Mouse (Mus musculus) thymus, postnatal 36 days (tissue): Measurements from ENCODE around the gene Rtp3.

Experiments used
- DNase-seq, 2 experiments: peaks; one replicate each; pipeline ENCODE4 v3.0.0; 2022; ENCODE audit warnings: mixed read lengths in 2 of 2

The Rtp3 gene

DNA sequence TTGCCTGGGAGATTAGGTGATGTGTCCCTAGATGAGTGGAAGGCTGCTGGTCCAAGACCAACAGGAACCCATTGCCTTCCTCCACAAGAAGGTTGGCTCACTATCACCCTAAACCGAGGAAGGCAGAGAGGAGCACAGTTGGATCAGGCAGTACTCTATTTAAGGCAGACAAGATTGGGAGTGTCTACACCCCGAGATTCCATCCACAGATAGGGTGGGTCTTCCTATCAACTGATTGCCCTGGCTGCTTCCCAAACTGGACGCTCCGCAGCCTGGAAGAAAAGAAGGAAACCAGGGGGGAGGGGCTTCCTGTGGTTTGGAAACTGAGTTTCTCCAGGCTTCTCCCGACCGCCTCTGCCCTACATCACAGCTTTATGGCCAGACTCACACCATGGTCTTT, at the start of gene Rtp3:
Rtp3 (minus strand) TSS at position 380 of the 400 bp plus-strand sequence.
- DNase-seq: no peak

DNA sequence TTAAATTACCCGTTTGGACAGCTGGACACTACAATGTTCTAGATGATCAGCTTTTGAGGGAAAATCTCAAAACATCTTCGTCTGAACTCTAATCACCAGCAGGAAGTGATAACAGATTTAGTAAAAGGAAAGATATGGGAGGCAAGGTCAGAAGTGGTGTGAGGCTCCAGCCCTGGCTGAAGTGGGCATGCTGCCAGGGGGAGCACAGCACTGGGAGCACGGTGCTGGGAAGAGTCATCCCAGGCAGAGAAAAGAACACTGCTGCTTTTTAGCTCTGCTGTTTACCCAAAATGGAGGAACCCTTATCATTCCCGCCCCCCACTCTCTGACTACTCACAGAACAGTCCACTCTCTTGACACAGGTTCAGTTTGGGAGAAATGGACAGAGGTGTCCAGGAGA, 49.6 kb upstream of the Rtp3 start:
- no peak for DNase-seq

DNA sequence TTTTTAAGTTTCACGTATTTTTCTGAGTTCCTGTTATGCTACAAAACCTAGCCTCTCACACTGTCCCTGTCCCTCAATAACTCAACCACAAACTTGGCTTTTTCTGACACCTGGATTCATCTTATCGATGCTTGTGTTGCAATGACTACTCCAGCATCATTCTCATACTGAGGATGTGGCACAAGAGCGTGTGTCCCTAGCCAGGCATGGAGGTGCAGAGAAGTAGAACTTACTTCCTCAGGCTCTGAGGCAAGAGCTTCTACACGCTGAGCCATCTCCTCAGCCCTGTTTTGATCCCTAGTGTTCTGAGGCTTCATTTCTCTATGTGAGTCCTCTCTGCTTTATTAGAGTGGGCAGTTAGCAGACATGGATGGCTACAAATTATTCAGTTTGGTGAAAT, 43.3 kb upstream of the Rtp3 start:
- no peak for DNase-seq

DNA sequence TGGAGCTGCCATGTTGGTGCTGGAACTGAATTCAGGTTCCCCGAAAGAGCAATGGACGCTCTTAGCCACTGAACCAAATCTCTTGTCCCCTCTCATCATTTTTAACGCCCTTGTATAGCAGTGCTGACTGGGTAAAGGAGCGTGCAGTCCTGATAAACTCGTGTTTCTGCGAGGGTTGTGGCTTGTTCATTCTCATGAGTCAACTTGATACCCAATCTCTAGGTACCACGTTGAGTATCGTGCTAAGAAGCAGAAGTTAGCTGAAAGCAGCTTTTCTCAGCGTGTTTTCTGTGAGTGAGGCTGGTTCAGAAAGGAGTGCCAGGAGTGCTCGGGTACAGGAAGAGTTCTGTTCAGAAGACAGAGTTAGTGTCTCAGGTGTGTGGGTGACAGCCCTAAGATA, 36.4 kb upstream of the Rtp3 start:
- DNase-seq: no peak

DNA sequence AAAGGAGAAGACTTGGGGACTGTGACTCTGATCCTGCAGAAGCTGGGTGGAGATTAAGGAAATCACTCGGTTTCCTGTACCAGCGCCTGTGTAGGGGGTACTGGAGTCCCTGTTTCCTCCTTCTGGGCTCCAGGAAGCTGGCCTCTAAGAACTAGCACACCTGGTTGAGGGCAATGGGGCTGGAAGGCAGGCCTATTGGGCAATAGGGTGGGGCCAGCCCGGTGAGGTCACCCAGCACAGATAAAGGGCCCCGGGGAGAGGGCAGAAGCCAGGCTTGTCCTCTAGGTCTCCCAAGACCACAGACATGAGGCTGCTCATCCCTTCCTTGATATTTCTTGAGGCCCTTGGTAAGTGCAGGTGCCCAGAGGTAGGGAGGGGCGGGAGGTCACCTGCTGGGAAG, 28.6 kb upstream of the Rtp3 start, which contains the start of gene Ltf:
Ltf (plus strand) TSS at position 250 of the 400 bp plus-strand sequence.
- DNase-seq: no peak

DNA sequence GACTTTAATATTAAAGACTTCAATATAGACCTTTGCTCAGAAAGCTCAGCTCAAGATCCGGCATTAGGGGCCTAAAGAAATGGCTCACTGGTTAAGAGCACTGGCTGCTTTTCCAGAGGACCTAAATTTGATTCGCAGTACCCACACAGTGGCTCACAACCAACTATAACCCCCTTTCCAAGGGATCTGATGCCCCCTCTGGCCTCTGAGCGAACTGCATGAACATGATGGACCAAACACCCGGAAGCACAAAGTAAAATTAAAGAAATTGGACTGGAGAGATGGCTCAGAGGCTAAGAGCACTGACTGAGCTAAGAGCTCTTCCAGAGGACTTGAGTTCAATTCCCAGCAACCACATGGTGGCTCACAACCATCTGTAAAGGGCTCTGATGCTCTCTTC, 25.3 kb upstream of the Rtp3 start:
- no peak for DNase-seq

DNA sequence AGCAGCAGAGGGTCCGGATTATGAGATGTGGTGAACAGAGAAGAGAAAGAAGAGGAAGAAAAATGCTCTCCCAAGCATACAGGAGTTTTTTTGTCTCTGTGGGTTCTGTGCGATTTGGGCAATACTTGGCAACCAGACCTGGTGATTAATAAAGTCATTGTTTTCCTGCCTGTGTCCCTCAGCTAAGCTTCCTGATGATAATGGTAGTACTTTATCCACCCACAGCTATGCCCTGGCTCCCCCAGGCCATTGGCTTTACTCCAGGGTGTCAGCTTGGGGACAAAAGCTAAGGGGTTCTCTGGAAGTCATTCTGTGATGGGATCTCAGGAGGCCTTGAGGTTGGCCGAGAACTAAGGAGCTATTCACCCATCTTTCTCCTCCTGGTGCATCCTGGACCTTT, 21.7 kb upstream of the Rtp3 start:
- no peak for DNase-seq

DNA sequence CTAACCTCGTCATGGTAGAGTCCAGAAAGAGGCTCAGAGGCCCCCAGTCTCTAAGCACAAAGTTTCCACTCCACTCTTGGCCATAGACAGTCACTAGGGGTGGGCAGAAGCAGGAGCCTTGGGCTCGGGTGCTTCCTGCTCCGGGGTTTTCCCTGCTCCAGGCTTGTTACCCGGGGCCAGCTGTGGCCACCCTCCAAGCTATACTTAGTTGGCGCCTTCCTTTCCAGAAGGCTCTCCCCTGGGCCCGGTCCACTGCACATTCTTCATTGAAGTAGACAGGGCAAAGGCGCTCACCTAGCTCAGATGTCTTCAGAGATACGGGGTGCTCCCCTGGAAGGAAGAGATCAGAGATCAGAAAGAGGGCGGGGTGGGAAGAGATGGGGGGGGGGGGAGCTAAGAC, 21.2 kb upstream of the Rtp3 start:
- no peak for DNase-seq

DNA sequence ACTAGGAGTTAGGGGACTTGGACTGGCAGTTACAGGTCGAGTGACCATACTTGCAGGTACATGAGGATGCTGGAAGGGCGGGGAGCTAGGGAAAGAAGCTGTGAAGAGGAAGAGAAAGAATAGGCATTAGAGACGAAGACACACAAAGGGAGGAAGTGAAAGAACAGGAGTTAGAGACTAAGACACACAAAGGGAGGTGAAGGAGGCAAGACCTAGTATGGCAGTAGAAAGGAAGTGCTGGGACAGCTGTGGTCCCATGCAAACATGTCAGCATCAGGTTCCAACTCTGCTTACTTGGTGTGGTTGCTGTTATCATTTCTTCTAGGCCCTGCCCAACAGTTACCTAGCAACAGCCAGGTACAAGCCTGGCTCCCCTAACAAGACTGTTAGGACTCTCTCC, 19.4 kb upstream of the Rtp3 start:
- no peak for DNase-seq

DNA sequence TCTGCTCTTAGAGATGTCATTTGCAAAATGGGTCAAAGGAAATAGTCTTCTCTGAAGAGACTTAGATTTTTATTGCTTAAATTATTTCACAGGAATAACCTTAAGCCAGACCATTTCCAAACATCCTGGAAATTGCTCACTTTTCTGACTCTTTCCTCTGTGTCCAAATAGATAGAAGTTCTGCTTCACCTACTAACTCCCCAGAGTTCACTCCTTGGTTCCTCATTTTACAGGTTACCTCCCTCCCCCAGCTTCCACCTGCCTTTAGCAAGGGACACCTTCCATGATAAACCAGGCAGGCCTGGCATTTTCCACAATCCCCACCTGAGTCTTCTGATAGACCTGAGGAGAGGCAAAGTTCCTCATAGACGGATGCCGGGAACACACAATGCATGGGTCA, 16.2 kb upstream of the Rtp3 start:
- DNase-seq: no peak

DNA sequence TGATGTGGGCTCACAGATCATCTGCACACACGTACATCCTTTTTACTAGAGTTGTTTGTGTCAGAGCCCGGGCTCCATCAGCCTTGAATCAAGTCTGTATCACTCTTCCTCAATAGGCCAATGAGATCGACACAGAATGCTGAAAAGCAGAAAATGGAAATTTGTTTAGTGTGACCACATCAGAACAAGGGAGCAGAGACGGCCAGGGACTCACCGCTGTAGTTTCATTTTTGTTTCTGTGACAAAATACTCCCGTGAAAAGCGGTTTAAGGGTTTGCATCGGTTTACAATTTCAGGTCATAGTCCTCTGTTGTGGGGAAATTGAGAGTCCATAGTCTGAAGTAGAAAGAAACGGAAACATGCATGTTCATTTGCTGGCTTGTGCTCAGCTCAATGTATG, 12.9 kb upstream of the Rtp3 start:
- DNase-seq: no peak

DNA sequence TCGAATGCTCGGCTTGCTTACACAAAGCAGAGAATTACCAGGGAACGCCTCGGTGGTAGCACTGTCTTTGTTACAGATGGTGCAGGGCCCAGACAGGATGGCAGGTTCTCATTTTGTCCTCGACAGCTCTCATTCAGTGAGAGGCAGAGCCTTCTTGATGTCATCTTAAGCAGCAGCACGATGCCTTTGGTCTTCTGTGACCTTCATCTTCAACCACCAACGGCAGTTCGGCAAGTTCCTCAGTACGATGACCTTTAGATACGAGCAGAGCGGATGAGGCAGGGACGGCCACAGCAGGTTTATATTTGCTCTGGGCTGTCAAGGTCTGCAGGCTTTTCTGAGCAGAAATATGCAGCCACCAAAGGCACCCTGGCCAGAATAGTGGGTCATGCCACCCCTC, 11.2 kb upstream of the Rtp3 start:
- no peak for DNase-seq

DNA sequence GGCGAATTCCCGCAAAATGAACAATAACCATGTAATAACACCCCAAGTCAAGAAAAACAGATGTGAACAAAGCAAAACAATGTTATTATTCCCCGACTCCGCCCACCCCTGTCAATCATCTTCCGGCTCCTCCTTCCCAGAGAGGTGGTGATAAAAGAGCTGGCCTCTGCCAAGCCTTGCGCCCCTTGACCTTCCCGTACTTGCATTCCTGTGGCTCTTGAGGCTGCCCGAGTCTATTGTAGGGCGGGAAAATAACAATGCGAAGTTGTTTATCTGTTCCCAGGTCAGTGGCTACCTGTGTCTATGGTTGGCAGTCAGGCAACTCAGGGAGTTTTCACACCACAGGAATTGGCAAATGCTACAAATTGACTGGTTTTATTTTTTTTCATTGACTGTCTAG, 9.5 kb upstream of the Rtp3 start:
- DNase-seq: no peak

DNA sequence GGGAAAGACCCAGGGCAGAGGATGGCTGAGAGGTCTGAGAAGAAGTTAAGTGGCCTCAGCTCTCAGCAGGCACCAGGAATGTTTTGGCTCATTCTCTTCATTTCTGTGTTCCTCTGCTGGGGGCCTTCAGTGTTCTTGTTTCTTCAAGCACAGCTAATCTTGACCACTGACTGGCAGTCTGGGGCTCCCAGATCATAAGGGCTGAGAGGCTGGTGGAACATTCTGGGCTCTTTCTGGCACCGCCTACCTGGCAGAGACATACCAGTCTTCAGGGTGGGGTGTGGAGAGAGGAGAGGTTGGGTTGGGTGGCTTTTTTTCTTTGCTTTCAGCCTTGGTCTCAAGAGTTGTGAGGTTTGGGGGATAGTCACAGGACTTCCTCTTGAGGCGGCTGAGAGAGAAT, 8.7 kb upstream of the Rtp3 start:
- DNase-seq: no peak

DNA sequence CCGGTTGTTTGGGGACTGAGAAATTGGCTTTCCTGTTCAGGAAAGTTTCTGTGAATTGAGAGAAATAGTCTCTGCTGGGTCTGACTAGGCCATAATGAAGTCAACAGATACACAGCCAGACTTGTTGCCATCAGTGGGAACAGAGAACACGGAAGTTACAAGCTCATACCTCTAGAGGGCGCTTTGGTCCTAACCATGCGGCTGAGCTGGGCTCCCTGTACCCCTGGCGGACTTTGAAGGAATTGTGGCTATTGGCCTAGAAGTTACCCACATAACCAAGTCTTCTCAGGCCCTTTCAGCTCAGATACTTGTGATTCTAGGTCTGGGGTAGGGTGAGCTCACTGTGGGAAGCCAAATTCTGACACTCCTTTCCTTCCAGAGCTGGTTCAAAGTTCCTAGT, 6.9 kb upstream of the Rtp3 start:
- peak; percentile 58 to 63 for DNase-seq

DNA sequence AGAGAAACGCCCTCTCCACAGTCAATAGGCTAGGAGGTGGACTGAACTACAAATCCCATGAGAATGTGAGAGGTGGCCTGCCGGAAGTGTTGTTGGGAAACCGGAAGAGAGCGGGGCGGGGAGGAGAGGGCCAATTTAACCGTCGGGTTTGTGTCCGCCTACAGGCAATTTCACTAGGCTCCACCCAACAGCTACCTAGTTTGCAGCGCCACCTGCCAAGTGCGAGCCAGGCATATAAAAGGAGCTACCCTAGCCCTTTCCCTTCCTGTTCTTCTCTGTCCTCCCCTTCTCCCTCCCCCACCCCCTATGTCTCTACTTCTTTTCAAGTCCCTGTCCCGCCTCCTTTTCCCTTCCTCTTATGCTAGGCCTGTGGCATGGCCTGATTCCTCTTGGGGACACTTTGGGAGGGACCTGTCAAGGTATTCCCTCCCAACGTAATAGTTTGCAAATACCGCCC, 4.4 kb upstream of the Rtp3 start:
- DNase-seq: peak; percentile 80 to 87

DNA sequence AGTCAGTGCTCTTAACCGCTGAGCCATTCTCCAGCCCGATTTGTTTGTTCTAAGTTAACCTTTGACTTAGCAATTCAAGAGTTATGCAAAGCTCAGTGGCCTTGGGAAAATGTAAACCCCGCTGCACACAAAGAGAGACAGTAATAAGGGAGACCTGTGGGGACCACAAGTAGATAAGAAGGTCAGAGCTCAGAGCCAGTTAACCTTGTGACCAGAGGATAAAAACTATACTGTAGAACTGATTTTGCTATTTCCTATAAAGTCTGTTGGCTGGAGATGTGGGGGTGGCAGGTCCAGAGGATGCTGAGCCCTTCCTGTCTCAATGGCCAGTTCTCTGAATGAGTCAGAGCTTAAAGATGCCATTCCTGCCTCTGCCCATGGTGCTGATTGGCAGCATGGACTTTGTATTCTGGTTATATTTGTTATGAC, 2.9 kb upstream of the Rtp3 start:
- no peak for DNase-seq

DNA sequence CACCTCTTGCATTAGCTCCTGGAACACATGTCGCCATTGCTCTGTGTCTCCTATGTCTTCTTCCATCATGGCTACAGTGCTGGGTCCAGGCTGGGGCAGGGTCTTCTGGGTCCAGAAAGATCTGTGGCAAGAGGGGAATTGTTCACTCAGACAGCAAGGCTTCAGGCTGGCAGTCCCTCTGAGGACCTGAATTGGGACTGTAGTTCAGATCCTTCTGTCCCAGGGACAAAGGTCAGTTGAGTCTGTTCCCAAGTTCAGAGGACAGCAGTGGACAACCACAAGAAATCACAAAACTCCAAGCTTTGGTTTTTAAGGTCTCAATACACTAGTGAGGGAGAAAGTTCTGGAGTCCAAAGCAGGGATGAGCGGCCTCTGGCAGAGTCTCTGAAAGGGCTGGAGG, 840 bp downstream of the Rtp3 start:
- no peak for DNase-seq

DNA sequence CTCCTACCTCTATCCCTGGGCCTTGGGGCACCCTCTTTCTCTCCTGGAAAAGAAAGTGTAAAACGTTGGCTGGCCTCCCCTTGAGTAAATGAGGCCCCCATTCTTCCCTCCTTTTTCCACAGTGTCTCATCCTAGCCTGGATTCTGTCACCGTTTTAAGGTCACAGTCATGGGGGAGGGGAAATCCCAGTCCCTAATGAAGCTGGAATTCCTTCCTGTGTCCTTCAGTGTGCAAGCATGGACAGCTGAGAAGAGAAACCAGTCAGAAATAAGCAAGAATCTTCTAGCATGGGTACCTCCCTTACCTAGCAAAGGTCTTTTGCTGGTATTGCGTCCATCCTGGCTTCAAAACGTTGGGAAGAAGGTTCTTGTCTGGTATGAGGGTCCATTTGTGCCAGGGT, 1.2 kb downstream of the Rtp3 start:
- DNase-seq: no peak

DNA sequence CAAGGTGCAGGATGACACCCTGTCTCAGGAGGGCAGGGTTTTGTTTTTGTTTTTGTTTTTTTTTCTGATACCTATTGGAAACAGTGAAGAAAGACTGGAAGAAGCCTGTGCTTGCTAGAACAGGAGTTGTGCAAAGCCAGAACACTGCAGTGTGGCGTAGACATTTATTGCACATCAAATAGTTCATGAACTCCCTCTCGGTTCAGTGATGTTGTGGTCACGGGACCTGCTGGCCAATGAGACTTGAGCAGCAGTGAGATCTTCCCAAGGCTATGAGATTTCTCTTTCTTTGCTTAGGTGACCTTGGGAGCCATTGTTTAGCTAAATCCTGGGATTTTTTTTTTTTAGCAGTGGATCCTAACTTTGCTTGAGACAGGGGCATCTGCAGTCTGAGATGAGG, 2.3 kb downstream of the Rtp3 start:
- DNase-seq: no peak

DNA sequence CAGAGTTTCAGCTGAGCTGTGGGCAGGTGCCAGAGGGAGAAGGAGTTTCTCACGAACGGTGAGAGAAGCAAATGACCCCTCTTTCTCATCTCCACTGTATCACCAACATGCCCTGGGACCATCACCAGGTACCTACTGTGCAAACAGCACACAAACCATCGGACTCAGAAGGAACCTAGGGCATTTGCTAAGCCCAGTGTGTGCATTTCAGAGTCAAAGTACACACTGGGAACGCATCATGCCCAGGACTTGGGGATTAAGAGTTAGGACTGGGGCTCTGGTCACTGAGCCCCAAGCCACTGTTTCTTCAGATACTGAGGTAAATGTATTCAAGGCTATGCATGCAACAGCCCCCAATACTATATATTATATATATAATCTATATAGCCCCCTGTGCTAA, 3.1 kb downstream of the Rtp3 start:
- no peak for DNase-seq

DNA sequence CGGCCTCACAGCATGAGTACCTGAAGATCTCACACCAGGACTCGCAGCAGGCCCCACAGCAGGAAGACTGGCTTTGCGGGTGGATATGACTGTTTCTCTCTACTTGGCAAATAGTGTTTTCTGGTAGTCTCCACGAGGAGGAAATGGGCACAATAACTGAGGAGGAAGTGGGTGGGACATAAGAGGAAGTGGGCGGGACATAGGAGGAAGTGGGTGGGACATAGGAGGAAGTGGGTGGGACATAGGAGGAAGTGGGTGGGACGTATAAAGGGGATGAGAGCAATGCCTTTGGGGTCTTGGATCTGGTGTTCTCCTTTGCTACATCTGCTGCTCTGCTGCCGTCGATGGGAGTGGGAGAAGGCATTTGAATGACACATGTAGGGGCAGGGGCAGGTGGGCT, 4.4 kb downstream of the Rtp3 start:
- DNase-seq: no peak

DNA sequence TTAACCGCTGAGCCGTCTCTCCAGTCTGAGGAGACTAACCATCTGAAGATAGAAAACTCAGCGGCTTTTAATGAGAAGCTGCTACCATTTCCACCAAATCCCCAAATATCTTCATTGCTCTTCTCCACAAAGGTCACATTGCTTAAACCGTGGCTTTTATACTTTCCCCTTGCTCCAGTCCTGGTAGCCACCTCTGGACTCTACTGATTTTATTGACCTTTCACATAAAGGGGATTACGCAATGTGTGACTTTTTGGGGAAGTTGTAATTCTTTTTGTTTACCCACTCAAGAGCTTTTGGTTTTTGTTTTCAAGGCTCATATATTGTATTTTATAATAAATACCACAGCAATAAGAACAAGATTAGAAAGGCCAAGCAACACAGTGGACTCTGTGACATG, 4.8 kb downstream of the Rtp3 start:
- DNase-seq: no peak

DNA sequence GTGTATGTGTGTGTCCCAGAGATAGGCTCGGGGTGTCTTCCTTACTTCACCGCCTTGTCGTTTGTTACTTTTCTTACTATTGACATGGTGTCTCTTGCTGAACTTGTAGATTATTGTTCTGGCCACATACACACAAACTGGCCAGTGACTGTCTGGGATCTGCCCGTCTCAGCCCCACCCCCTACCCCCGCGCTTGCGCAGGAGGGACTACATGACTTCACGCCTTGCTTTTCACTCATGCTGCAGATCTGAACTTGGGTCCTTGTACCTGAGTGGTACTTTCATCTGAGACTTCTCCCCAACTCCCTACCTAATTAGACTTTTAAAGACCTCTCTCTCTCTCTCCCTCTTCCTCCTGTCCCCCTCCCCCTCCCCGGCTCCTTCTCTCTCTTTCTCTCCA, 6.3 kb downstream of the Rtp3 start:
- DNase-seq: no peak

DNA sequence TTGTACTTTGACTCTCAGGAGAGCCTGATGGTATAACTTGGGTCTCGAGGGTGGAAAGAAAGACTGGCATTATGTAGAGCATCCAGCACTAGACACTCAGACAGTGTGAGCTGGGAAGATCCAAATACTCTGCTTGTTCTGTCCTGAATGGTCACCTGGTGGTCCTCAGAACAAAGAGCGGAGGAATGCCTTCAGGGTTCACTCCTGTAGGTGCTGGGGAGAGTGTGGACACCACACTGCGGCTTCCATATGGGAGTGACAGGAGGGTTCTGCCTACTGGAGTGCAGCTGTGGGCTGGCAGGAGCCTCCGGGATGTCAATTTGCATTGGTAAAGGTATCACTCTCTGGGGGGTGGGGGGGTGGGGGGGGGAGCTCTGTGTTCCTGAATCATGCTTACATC, 8.0 kb downstream of the Rtp3 start:
- DNase-seq: no peak

DNA sequence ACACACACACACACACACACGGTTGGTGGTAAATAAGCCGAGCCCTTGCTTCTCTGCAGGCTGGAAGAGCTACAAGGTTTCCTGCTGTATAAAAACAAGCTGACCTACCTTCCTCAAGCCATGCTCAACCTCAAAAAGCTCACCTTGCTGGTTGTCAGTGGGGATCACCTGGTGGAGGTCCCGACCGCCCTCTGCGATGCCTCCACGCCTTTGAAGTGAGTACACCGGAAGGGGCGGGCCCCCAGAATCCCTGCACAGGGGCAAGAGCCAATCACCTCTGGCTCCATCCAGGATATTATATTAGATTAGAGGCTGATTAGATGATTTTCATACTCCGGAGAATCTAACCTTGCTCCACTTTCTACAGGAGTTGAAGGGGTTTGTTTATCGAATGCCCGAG, 11.0 kb downstream of the Rtp3 start:
- DNase-seq: no peak
